Mouse (Mus musculus): ENCODE measurements at regions not wholly inside any gene's neighbourhood (a gene's known extent, or its start where the extent isn't known, plus 50 kb on each side); places are given as distances from the start of the nearest gene placed in this dataset.

DNA sequence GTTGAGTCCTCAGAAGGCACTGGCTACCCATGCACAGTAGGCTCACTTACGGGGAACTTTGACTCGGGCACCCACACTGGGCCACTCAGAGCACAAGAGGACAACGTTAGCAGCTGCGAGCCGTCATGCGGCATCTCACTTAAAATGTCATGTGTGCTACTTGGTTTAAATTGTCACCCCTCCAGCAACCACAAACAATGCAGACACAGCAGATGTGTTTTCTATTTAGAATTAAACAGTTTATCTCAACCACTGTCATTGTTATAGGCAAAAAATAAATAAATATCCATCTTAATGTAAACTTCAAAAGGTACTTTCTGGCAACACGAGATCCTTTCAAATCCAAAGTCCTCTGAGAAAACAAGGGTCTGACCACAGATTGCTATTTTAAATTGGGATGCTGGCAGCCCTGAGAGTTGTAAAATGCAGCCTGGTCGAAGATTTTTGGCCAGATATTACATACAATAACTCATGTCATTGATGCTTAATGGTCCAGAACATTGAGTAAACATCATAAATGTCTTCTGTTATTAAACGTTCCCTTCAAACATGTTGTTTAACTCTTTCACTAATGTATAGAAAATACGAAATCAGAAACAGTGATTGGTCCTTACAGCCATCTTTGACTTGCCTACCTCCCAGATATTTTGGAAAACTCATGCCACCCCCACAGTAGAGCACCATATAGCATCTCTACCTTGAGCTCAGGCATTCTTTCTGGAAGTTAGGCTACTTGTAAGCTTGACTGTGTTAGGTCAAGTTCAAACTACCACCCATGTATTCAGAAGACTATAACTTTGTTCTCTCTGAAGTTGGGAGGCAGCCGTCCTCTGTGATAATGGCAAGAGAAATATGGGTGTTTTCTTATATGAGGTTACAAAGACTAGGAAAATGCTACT lies 232.8 kb upstream of the Tcf21 start:
- no peak for DNase-seq (ENCODE audit: low spot score)

DNA sequence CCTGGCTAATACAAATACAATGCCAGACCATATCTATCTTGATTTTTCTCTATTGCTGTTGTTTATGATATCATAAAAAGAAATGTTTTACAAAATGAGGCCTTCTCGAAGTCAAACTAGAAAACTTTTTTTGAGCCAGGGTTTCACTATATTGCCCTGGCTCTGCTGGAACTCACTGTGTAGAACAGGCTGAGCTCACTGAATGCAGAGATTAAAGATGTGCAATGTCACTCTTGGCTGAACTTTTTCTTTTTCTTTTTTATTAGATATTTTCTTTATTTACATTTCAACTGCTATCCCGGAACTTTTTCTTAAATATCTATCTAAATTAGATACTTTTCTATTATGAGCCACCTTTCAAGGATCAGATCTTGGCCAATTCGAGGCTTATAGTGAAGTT lies 224.5 kb upstream of the Tcf21 start:
- no peak for DNase-seq (ENCODE audit: low spot score)

DNA sequence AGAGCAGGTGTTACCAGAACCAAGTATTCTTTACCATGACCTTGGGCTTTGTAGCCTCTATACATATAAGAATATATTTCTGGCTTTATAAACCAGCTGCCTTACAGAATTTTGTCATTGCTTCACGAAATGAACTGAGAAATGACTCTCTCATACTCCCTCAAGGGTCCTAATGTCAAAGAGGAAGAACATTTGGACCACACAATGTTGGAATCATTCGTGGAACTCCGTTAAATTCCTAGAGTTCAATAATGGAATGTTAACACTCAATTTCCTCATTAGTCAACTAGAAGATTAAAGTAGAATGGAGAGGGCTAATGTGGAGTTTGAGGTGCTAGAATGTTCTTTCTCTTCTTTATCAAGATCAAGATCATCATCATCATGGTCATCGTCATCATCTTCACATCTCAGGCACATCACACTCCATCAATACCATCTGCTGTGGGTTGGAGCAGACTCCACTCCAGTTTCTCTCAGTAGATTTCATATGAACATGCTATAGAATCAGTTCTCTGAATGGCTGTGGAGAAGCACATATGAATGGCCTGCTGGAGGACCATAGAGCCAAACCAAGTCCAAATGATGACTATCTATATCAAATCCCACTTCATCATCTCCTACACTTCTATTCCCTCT lies 211.6 kb upstream of the Tcf21 start:
- no peak for DNase-seq (ENCODE audit: low spot score)

DNA sequence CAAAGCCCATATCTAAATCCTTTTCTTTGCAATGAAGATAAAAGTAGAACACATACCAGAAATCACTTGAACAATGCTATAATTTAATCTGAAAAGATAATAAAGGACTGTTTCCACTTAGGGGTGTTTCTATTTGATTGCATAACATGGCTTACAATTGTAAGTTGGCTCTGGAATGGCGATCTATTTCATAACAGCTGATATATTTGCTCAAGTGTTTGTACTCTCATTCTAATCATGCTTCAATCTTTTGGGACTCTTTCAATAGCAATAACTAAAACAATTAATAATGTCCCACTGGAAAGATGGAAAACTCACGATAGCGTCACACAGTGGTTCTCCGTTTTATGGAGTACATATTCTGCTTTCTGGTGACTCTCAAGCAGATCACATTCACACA lies 208.0 kb upstream of the Tcf21 start:
- no peak for DNase-seq (ENCODE audit: low spot score)

DNA sequence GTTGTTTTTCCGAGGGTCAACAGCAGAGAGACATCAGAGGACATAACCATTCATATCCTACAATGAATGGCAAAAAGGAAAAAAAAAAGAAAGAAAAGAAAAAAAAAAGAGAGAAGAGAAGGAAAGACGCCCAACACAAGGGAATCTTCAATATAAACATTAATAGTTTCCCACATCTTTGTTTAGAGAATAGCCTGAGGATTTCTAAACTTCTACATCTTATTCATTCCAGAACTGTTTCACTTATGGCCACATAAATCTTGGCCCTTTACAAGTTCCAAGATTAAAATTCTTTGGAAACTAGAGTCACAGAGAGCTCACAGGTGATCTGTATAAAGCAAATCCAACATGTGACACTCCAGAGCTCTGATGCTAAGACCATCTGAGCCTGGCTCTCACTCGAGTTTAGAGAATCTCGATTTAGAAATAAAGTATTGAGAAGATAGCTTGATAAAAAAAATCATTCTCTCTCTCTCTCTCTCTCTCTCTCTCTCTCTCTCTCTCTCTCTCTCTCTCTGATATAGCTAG lies 197.2 kb upstream of the Tcf21 start:
- no peak for DNase-seq (ENCODE audit: low spot score)

DNA sequence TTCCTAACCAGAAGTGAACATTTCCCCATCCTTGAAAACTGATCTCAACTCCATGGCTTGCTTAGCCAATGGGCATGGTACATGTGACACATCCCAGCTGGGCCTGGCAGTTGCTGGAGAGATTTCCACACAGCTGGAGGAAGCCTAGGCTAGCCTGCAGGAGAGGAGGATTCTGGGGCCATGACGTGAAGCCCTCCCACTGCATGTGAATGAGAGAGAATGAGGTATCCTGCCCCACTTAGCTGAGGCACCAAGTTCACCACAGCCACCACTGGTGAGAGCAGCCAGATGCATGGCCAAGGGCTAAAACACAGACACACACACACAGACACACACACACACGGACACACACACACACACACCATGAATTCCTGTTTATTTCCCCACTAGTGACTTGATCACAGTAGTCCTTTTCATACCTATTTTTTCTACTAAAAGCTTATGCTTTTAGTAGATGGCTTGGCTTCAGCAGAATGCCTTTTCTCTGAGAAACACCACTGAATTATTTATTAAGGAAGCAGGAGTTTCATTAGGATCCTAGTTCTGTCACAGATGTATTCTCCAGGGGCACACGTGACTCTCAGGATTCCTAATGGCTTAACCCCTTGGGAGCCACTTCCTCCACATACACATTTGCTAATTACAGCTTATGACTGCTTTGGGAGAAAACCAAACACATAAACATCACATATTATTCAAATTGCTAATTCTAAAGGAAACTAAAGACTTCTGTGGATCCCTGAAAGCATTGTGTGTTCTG lies 196.1 kb upstream of the Tcf21 start:
- peak; percentile 15 for DNase-seq (ENCODE audit: low spot score)

DNA sequence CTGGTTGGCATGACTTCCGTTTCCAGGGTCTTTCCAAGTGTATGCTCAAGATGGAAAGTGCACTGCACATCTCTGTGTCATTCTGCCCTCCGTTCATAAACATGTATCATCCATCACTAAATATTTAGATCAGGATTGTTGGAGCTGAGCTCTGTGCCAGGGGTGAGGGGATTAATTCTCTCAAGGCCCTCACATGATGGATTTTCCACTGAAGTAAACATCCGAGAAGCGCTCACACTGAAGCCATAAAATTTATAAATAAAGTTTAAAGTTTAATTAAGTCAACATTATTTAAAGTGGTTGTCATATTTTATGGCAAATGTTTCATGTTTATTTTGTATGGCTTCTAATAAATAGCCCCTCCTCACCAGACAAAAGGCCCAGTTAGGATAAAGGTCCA lies 190.7 kb upstream of the Tcf21 start:
- DNase-seq (ENCODE audit: low spot score) = no peak

DNA sequence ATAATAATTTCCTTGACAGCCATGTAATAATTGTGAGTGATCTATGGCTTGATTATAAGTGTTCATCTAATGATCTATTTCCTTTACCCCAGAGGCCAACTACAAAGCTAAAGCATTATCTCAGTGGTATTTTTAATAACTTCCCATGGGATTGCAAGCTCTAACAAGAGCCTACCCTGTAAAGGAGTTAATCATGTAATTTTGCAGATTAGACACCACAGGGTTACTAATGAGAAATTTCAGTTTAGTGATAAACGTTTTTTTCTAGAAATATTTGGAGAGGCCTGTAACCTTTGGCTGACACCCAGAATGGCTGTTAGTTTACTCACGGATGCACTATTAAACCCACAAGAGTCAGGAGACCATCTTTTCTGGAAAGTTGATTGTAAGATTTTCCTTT lies 190.2 kb upstream of the Tcf21 start:
- DNase-seq (ENCODE audit: low spot score) = no peak

DNA sequence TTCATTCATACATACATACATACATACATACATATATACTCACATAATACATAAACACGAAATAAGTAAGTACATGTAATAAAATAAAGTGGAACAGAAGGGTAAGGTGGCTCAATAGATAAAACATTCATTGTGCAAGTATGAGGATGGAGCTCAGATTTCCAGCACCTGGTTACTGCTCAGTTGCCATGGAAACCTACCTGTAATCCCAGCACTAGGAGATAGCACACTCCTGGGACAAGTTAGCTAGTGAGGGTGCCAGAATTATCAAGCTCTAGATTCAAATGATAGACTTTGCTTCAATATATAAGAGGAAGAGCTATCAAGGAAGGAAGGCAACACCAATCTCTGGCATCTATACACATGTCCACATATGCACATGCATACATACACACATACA lies 184.8 kb upstream of the Tcf21 start:
- DNase-seq (ENCODE audit: low spot score) = no peak

DNA sequence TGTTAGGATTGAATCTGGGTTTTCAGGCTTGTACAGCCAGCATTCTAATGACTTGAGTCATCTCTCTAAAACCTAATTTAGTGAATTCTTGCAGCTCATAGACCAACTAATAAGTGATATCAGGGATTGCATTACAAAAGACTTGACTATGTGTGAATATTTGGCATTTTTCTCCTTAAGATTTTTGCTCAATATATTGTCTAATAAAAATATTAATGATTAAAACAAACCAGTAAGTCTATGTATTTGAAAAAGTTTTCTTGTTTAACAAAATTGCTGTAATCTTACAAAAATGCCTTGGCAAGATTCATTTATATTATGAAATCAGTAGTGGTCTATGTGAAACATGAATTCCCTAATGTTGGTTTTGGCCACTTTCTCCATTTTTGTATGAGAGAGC lies 183.7 kb upstream of the Tcf21 start:
- no peak for DNase-seq (ENCODE audit: low spot score)

DNA sequence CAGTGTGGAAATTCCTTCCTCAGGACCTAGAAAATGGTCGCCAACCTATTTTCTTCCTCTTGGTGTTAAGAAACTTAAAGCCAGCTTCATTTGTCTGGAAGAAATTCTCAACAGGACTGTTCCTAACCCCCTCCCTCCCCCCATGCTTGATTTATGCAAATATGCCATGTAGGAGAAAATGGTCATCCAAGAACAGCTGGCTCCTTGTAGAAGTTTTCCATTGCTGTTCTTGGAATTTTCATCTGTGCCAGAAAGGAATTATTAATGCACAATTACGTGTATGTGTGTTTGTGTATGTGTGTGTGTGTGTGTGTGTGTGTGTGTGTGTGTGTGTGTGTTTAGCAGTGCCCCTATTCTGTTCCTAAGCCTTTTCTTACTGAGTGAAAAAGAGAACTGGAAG lies 178.6 kb upstream of the Tcf21 start:
- no peak for DNase-seq (ENCODE audit: low spot score)

DNA sequence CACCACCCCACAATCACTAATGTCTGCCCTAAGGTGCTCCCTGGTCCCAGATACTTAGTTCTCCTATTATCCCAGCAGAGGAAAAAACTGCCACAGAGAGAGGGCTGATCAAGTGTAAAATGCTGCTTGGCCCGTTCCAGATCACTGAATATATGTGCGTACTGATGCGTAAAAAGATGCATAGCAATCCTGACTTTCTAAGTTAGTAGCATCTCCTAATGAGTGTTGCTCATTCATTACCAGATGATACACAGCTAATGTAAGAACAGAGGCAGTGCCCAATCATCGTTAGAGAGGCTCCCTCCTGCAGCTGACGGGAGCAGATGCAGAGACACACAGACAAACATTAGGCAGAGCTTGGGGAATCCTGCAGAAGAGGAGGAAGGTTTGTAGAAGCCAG lies 177.6 kb upstream of the Tcf21 start:
- no peak for DNase-seq (ENCODE audit: low spot score)

DNA sequence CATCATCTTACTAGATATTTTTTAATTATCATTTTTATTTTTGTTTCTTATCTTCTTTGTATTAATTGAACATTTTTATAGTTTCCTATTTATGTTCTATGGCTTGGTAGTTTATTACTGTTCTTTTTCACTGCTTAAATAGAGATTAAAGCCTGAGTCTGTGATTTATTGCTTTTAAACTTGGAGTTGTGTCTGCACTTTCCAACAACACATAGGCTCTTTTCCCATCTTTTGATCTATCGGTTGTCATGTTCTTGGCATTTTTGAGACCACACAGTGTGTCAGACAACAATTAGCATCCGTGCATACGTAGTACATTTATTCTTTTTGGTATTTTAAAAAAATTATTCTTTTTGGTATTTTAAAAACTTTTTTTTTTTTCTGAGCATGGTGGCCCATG lies 173.2 kb upstream of the Tcf21 start:
- DNase-seq (ENCODE audit: low spot score) = no peak

DNA sequence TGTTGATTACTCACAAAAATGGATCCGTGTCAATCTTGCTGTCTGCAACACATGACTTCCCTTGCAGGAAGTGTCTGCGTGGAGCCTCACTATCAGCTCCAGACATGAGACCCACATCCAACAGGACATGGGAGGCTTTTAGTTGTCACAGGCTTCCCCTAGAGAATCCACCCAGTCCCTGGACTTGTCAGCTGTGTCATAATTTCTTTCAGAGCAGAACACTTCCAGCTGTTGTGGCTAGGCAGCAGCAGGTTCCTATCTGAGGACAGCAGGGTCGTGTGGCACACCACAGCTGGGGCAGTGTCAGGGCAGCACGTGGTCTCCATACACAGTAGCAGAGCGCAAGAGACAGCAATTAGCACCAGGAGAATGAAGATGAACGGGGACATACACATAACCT lies 161.8 kb upstream of the Tcf21 start:
- DNase-seq (ENCODE audit: low spot score) = no peak

DNA sequence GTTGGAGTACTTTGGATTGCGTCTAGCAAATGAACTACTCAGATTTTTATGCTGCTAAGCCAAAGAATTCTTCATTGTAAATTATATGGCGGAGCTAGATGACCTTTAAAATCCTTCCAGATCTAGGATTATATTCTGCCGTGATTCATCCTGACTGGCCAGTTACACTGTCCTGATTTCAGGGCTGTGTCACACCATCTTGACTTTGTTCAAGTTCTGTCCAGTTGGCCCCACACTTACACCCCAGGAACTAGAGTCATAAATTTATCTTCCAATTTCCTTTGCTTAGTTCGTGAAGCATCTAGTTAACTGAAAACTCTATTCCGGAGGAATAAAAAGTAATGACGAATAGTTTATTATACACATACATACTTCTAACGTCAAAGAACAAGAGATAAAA lies 158.5 kb upstream of the Tcf21 start:
- no peak for DNase-seq (ENCODE audit: low spot score)

DNA sequence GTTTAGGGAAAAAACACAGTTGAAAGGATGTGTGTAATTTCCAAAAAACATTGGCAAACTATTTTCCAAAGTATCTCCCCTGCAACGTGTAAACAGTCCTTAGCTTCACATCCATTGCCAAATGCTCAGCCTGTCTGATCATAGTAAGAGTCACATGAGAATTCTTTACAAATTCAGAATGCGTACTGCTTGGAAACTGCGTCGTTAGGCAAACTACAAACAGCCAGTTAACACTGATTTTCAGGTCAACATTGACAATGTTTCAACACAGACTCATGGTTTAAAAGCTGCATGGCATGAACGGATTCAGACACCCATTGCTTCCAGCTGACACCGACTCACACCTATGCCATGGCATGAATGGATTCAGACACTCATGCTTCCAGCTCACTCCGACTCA lies 137.0 kb upstream of the Tcf21 start:
- DNase-seq (ENCODE audit: low spot score) = no peak

DNA sequence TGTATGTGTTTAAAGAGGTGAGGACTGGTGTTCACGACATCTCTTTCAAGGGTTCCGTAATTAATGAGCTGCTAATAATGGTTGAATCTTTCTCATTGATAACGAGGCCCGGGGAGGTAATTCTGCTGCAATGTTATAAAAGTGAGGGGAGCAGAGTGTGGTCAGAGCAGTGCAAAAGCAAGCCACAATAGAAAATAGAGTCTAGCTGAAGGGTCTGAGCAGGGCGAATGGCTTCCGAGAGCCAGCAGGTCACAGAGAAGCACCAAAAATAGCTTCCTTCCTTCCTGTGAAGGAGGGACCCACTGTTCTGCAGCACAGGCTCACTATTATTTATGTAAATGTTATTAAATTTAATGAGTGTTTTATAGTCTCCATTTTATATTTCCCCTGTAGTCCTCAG lies 133.3 kb upstream of the Tcf21 start:
- DNase-seq (ENCODE audit: low spot score) = no peak

DNA sequence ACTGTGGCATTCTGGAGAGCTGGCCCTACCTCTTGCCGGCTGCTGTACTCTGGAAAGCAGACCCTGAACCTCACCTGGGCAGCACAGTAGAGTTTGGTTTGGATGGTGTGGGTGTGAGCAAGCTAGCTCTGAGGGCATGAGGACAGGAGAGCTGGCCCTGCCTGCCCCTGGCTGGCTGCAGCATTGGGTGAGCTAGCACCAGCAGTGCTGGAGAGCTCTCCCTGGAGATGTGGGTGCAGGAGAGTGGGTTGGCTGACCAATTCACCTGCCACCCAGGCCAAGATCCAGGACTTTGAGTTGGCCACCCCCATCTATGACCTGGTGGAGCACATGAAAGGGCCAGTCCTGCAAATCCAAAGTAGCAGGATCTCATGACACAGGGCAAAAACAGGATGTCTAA lies 124.3 kb upstream of the Tcf21 start:
- no peak for DNase-seq (ENCODE audit: low spot score)

DNA sequence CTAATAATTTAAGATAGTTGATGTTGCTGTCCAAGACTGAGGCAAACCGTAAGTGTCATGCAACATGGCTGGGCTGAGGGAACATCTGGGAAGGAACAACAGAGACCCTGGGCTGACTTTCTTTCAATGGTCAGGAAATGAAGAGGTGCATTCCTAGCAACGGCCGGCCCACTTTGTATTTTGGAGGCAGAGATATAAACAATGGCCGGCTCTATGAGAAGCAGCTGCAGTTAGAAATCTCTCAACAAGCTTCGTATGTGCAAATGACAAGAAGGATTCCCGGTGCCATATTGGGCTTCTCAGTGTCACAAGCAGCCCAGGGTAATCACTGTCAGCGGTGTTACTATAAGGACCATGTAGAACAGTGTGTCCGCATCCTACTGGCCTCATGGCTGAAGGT lies 108.0 kb upstream of the Tcf21 start:
- DNase-seq (ENCODE audit: low spot score) = no peak

DNA sequence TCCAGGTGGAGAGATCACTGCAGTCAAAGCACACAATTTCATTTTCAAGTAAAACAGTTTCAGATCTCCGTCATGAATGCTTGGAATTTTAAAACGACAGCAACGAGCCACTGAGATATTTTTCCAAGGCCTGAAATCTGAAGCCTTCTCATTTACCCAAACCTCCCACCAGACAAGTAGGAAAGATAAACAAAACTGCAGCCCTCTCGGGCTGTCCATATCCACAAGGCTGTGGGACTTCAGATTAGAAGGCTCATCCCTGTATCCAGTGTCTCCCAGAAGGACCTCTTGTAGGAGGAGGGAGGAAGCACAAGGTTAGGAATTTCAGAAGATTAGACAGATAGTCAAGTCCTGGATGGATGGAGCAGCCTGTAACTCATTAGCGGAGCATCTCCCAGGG lies 106.1 kb upstream of the Tcf21 start:
- DNase-seq (ENCODE audit: low spot score) = peak; percentile 29

DNA sequence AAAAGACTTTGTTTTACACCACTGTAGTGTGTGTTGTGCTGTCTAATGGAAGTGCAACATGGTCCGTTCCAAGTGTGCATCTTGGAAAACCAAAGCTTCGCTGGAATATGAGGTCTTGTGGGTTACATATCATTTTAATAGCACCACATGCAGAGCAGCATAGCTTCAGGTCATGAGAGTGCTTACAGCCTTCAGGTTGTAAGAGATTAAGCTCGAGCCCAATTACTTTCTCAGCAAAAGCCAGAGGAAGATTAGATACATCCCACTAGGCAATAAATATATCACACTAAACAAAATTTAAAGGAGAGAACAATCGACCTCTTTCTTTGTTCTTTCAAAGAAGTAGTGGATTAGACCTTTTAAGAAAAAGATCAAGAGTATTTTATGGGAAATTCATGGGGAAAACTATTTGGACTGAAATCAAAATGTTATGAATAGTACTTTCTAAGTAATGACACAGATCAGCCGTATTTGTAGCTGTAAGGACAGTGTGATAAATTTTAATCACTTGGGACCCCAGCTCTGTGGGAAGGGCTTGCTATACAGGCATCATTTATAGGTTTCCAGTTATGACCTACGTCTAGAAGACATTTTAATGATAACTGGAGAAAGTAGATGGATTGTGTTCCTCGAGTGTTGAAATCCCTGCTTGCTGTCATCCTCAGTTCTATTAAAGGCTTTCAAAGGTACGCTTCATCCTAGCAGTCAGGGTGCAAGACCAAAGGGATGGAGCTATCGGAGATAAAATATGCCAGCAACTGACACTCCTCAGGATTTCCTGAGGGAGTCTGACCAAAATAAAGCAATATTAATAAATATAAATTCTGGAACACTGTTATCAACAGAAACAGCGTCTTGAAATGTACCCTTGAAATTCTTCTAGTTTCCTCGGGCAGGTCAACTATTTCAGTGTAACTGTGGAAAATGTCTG lies 101.3 kb upstream of the Tcf21 start:
- DNase-seq (ENCODE audit: low spot score) = no peak

DNA sequence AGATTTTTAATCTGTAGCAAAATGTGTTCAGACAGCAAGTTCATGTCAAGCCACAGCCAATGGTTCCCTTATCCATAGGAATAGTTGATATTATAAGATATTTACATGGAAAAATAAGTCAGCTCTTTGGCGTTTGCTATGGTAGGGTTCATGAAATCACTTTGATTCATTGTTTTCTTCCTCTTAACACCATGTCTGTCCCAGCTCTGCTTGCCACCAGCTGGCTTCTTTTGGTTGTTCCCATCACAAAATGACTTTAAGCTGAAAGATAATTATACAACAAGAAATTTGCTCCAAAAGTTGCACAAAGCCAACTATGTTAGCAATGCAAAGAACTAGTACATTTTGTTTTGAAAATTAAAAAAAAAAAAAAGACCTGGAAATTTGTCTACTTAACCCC lies 99.9 kb upstream of the Tcf21 start:
- no peak for DNase-seq (ENCODE audit: low spot score)
